Mouse (Mus musculus) CH12.LX (cell line): Measurements from ENCODE around the gene Ctnna2. TPM values are rescaled to one million over a fixed set of nuclear protein-coding genes. Genes with fewer than 3 reads are reported as not detected.

Experiments used
- DNase-seq: peaks from one replicate; pipeline ENCODE4 v3.0.0-alpha.2; 2013; ENCODE audit errors: extremely low read depth
- H3K27ac ChIP-seq: 2 replicates; pipeline ENCODE4 v1.5.1; 2012; ENCODE audit warnings: low read depth, mild to moderate bottlenecking, control low read depth, moderate library complexity; ENCODE audit not compliant: insufficient read depth
- H3K27me3 ChIP-seq: replicated peaks from 2 replicates; pipeline ENCODE3; 2012; ENCODE audit warnings: inconsistent platforms
- H3K36me3 ChIP-seq, 2 experiments: replicated peaks in 1 of 2; 2 replicates each; pipeline versions ENCODE3 to v1.6.1; 2012; ENCODE audit warnings: inconsistent platforms in 1 of 2, low read length in 1 of 2, mild to moderate bottlenecking in 1 of 2, mixed read lengths in 1 of 2, moderate library complexity in 1 of 2; ENCODE audit not compliant: control insufficient read depth in 1 of 2, insufficient read depth in 1 of 2
- H3K4me1 ChIP-seq, 2 experiments: 2 replicates each; pipeline ENCODE4 v1.6.1; 2012; ENCODE audit warnings: inconsistent platforms in 1 of 2, moderate library complexity in 1 of 2; ENCODE audit not compliant: insufficient read depth in 2 of 2, control insufficient read depth in 1 of 2
- H3K4me2 ChIP-seq: 2 replicates; pipeline ENCODE4 v1.6.1; 2012; ENCODE audit warnings: low read depth, mild to moderate bottlenecking, control low read depth; ENCODE audit not compliant: poor library complexity, insufficient read depth, severe bottlenecking
- H3K4me3 ChIP-seq, 3 experiments: fragments of 150-350 bp in 1 of 3; sonication (generic) in 1 of 3; replicated peaks in 1 of 3; 2 replicates each; pipeline versions ENCODE3 to v1.5.1; 2011 to 2012; ENCODE audit warnings: low read depth in 2 of 3, low read length in 2 of 3, mild to moderate bottlenecking in 2 of 3, moderate library complexity in 2 of 3, control low read depth in 1 of 3, improper control_type of control experiment in 1 of 3, inconsistent platforms in 1 of 3, mixed read lengths in 1 of 3; ENCODE audit not compliant: poor library complexity in 1 of 3
- H3K79me2 ChIP-seq: replicated peaks from 2 replicates; pipeline ENCODE4 v1.6.1; 2012; ENCODE audit warnings: mild to moderate bottlenecking, moderate library complexity; ENCODE audit not compliant: control insufficient read depth, poor library complexity, insufficient read depth, severe bottlenecking; ENCODE audit errors: extremely low read depth
- H3K9ac ChIP-seq: 2 replicates; pipeline ENCODE4 v1.6.1; 2012; ENCODE audit warnings: low read depth, mild to moderate bottlenecking, control low read depth, moderate library complexity; ENCODE audit not compliant: insufficient read depth
- H3K9me3 ChIP-seq: replicated peaks from 2 replicates; pipeline ENCODE3; 2012; ENCODE audit warnings: low read length, inconsistent platforms, mixed read lengths
- BHLHE40 ChIP-seq: IDR thresholded peaks from 2 replicates; pipeline ENCODE4 v1.6.1; 2011; ENCODE audit warnings: mild to moderate bottlenecking, low read depth, low read length, improper control_type of control experiment
- CHD1 ChIP-seq: IDR thresholded peaks from 2 replicates; pipeline ENCODE4 v1.6.1; 2012; ENCODE audit warnings: low read depth, low read length, improper control_type of control experiment, inconsistent platforms
- CHD2 ChIP-seq: IDR thresholded peaks from 2 replicates; pipeline ENCODE4 v1.6.1; 2011; ENCODE audit warnings: low read length, improper control_type of control experiment
- CTCF ChIP-seq, 2 experiments: IDR thresholded peaks in 1 of 2; conservative IDR thresholded peaks in 1 of 2; 2 replicates each; pipeline ENCODE4 v1.5.1; 2011 to 2012; ENCODE audit warnings: low read depth in 2 of 2, low read length in 2 of 2, improper control_type of control experiment in 1 of 2, inconsistent platforms in 1 of 2, mild to moderate bottlenecking in 1 of 2, moderate library complexity in 1 of 2
- E2F4 ChIP-seq: IDR thresholded peaks from 2 replicates; pipeline ENCODE4 v1.6.1; 2011; ENCODE audit warnings: low read depth, low read length, improper control_type of control experiment; ENCODE audit not compliant: insufficient replicate concordance
- ETS1 ChIP-seq: conservative IDR thresholded peaks from 2 replicates; pipeline ENCODE4 v1.6.1; 2012; ENCODE audit warnings: low read depth, mild to moderate bottlenecking, inconsistent platforms, low read length, improper control_type of control experiment, moderate library complexity
- GABPA ChIP-seq: IDR thresholded peaks from 2 replicates; pipeline ENCODE4 v1.6.1; 2012; ENCODE audit warnings: low read depth, low read length, improper control_type of control experiment, inconsistent platforms; ENCODE audit not compliant: insufficient replicate concordance
- HCFC1 ChIP-seq: IDR thresholded peaks from 2 replicates; pipeline ENCODE4 v1.6.1; 2012; ENCODE audit warnings: low read depth, mild to moderate bottlenecking, inconsistent platforms, low read length, improper control_type of control experiment
- IRF4 ChIP-seq: IDR thresholded peaks from 2 replicates; pipeline ENCODE4 v1.6.1; 2014; ENCODE audit warnings: low read depth, mild to moderate bottlenecking, inconsistent platforms, low read length, improper control_type of control experiment
- JUN ChIP-seq: IDR thresholded peaks from 2 replicates; pipeline ENCODE4 v1.6.1; 2011; ENCODE audit warnings: low read depth, mild to moderate bottlenecking, low read length, improper control_type of control experiment, moderate library complexity; ENCODE audit not compliant: insufficient read depth
- MAX ChIP-seq: IDR thresholded peaks from 2 replicates; pipeline ENCODE4 v1.6.1; 2011; ENCODE audit warnings: low read length, improper control_type of control experiment
- MEF2A ChIP-seq: IDR thresholded peaks from 2 replicates; pipeline ENCODE4 v1.6.1; 2014; ENCODE audit warnings: low read depth, mild to moderate bottlenecking, inconsistent platforms, low read length, improper control_type of control experiment, borderline replicate concordance
- MXI1 ChIP-seq: IDR thresholded peaks from 2 replicates; pipeline ENCODE4 v1.6.1; 2011; ENCODE audit warnings: mild to moderate bottlenecking, low read depth, low read length, improper control_type of control experiment
- NELFE ChIP-seq: IDR thresholded peaks from 2 replicates; pipeline ENCODE4 v1.6.1; 2011; ENCODE audit warnings: low read depth, low read length, improper control_type of control experiment
- NRF1 ChIP-seq: IDR thresholded peaks from 2 replicates; pipeline ENCODE4 v1.6.1; 2014; ENCODE audit warnings: low read depth, mild to moderate bottlenecking, inconsistent platforms, low read length, improper control_type of control experiment, moderate library complexity
- PAX5 ChIP-seq: IDR thresholded peaks from 2 replicates; pipeline ENCODE4 v1.6.1; 2012; ENCODE audit warnings: low read length, inconsistent platforms, mixed read lengths
- POLR2A ChIP-seq: IDR thresholded peaks from 2 replicates; pipeline ENCODE4 v1.6.1; 2011; ENCODE audit warnings: low read depth, mild to moderate bottlenecking, improper control_type of control experiment, low read length
- POLR2AphosphoS2 ChIP-seq: IDR thresholded peaks from 2 replicates; pipeline ENCODE4 v1.6.1; 2011; ENCODE audit warnings: low read depth, low read length, improper control_type of control experiment
- RAD21 ChIP-seq: IDR thresholded peaks from 2 replicates; pipeline ENCODE4 v1.6.1; 2011; ENCODE audit warnings: low read depth, mild to moderate bottlenecking, low read length, improper control_type of control experiment, moderate library complexity
- TBP ChIP-seq: conservative IDR thresholded peaks from 2 replicates; pipeline ENCODE4 v1.6.1; 2011; ENCODE audit warnings: low read depth, low read length, improper control_type of control experiment
- UBTF ChIP-seq: IDR thresholded peaks from 2 replicates; pipeline ENCODE4 v1.6.1; 2012; ENCODE audit warnings: low read depth, mild to moderate bottlenecking, inconsistent platforms, low read length, improper control_type of control experiment, moderate library complexity
- USF1 ChIP-seq: IDR thresholded peaks from 2 replicates; pipeline ENCODE4 v1.6.1; 2014; ENCODE audit warnings: low read depth, mild to moderate bottlenecking, inconsistent platforms, low read length, improper control_type of control experiment
- USF2 ChIP-seq: conservative IDR thresholded peaks from 2 replicates; pipeline ENCODE4 v1.6.1; 2011; ENCODE audit warnings: low read depth, low read length, improper control_type of control experiment
- ZMIZ1 ChIP-seq: IDR thresholded peaks from 2 replicates; pipeline ENCODE4 v1.6.1; 2012; ENCODE audit warnings: low read depth, mild to moderate bottlenecking, inconsistent platforms, low read length, improper control_type of control experiment
- ZNF384 ChIP-seq: IDR thresholded peaks from 2 replicates; pipeline ENCODE4 v1.6.1; 2012; ENCODE audit warnings: low read depth, low read length, improper control_type of control experiment, inconsistent platforms
- dilution Hi-C: fragments of 300-500 bp; cut with MboI; formaldehyde crosslinking; loops from 2 replicates; pipeline ENCODE4 v1.14.3; 2020; ENCODE audit warnings: low sequenced_read_pairs; ENCODE audit not compliant: extremely low pct_unique_long_range_greater_than_20kb, extremely low pct_ligation_motif_present
- in situ Hi-C: fragments of 300-500 bp; cut with MboI; formaldehyde crosslinking; loops from 3 replicates; pipeline ENCODE4 v1.14.3; 2019; ENCODE audit warnings: low sequenced_read_pairs, low pct_ligation_motif_present, low pct_unique_long_range_greater_than_20kb, mixed read lengths
- polyA plus RNA-seq: library from polyadenylated mRNA; unstranded; fragments of >175 nt; gene quantifications from 2 replicates; pipeline ENCODE4 v1.2.1, GENCODE M21; 2012; ENCODE audit warnings: low read depth; ENCODE audit not compliant: insufficient read length
- total RNA-seq, 2 experiments: library from RNA; depleted of rRNA; stranded (reverse); fragments of 300-350 nt in 1 of 2; fragments of >200 nt in 1 of 2; gene quantifications; 2 replicates each; pipeline ENCODE4 v1.2.3; 2012 to 2014

Gene Ctnna2
- total and polyA plus RNA-seq, 3 experiments: not detected

- Histone ChIP-seq H3K4me1 (no peaks in the 10 kb centered on the region), H3K4me2 (no peak overlapping the region), H3K9me3 (peaks cover 21% of the 10 kb centered on the region), H3K36me3 (no peaks in the 10 kb centered on the region), H3K9ac (no peak overlapping the region), H3K27me3 (no peaks in the 10 kb centered on the region), H3K4me3 (no peak overlapping the region), H3K79me2 (no peaks in the 10 kb centered on the region), H3K27ac (no peak overlapping the region)
- DNase-seq: no peak
- dilution Hi-C loops (no loop called here), in situ Hi-C loops (no loop called here)
- TF ChIP-seq E2F4 (no peak), BHLHE40 (no peak), CHD1 (no peak)
Observed at GRCm38 (mm10) chr6:77969774-77970173, 9.7 kb downstream of the Ctnna2 start.

GRCm38 (mm10) chr6:77962011-77962410, 17.5 kb downstream of the Ctnna2 start:
- in situ Hi-C loops (no loop called here), dilution Hi-C loops (no loop called here)

GRCm38 (mm10) chr6:77951276-77951675, 28.2 kb downstream of the Ctnna2 start:
- Histone ChIP-seq H3K27ac (no peak overlapping the region), H3K27me3 (no peaks in the 10 kb centered on the region), H3K9me3 (peaks cover 53% of the 10 kb centered on the region), H3K9ac (no peak overlapping the region), H3K4me1 (no peaks in the 10 kb centered on the region), H3K79me2 (no peaks in the 10 kb centered on the region), H3K4me3 (no peak overlapping the region), H3K36me3 (no peaks in the 10 kb centered on the region), H3K4me2 (no peak overlapping the region)
- in situ Hi-C loops: no loop called here
- DNase-seq: no peak
- TF ChIP-seq IRF4: no peak
- no peak for TF ChIP-seq UBTF
- TF ChIP-seq RAD21: no peak
- no peak for TF ChIP-seq CTCF (conservative IDR thresholded peaks at IDR 0.05 in 1 of 2, IDR thresholded peaks at IDR 0.05 in 1 of 2; ENCODE audit: low read depth in 2 of 2, low read length in 2 of 2)
- TF ChIP-seq NELFE: no peak
- TF ChIP-seq HCFC1: no peak
- TF ChIP-seq PAX5: no peak
- no peak for TF ChIP-seq MXI1
- TF ChIP-seq MAX: no peak
- TF ChIP-seq MEF2A: no peak
- no peak for TF ChIP-seq ZMIZ1
- TF ChIP-seq USF2: no peak
- no peak for TF ChIP-seq POLR2A
- TF ChIP-seq NRF1: no peak
- TF ChIP-seq TBP: no peak
- dilution Hi-C loops: no loop called here

More at GRCm38 (mm10) chr6:77962011-77962410, 17.5 kb downstream of the Ctnna2 start:
- H3K9ac ChIP-seq: no peak overlapping the region
- H3K4me1 ChIP-seq: no peaks in the 10 kb centered on the region
- no peak overlapping the region for H3K4me3 ChIP-seq
- H3K4me2 ChIP-seq: no peak overlapping the region
- H3K27ac ChIP-seq: no peak overlapping the region
- H3K36me3 ChIP-seq: no peaks in the 10 kb centered on the region
- H3K79me2 ChIP-seq: no peaks in the 10 kb centered on the region
- no peak for DNase-seq
- no peaks in the 10 kb centered on the region for H3K27me3 ChIP-seq
- TF ChIP-seq JUN: no peak
- TF ChIP-seq TBP: no peak
- TF ChIP-seq POLR2A: no peak
- TF ChIP-seq USF1: no peak
- no peak for TF ChIP-seq CHD2
- no peak for TF ChIP-seq USF2
- no peak for TF ChIP-seq NELFE
- no peak for TF ChIP-seq NRF1
- no peak for TF ChIP-seq ZNF384
- TF ChIP-seq GABPA: no peak
- TF ChIP-seq ETS1: no peak
- no peak for TF ChIP-seq CTCF (conservative IDR thresholded peaks at IDR 0.05 in 1 of 2, IDR thresholded peaks at IDR 0.05 in 1 of 2; ENCODE audit: low read depth in 2 of 2, low read length in 2 of 2)
- no peak for TF ChIP-seq POLR2AphosphoS2
- TF ChIP-seq BHLHE40: no peak
- TF ChIP-seq, all 38 proteins: peak for 0
- H3K9me3 ChIP-seq: peaks cover 23% of the 10 kb centered on the region
